31 mouse cellular contexts compared by ENCODE assay signal in genomic region chr13:51157291-51157690, GRCm38 (mm10). TPM values are rescaled to one million over a fixed set of nuclear protein-coding genes. Genes with fewer than 3 reads are reported as not detected.
"Had no signal": no experiment of that assay in that cellular context is flagged by ENCODE, and none has a peak within 500 bp of the region (broad histone marks: within the 10 kb centered on the region; RNA-seq: fewer than 3 reads in every experiment).

No protein-coding gene starts in this region.

- H3K4me2 ChIP-seq: embryonic facial prominence, embryonic 12.5 days; embryonic facial prominence, embryonic 13.5 days; embryonic facial prominence, embryonic 15.5 days; forebrain, embryonic 12.5 days; forebrain, embryonic 13.5 days; forebrain, embryonic 15.5 days had no signal

- DNase-seq: cerebellum, adult 9-10 months; cerebellum, adult 9-11 months; cerebellum, postnatal 10 days; cerebellum, postnatal 14 days; cerebellum, postnatal 25 days; cerebellum, postnatal 36 days; embryo, embryonic 11 days; forebrain, postnatal 0 days; gastrocnemius, adult 2 months; gastrocnemius, postnatal 10 days; gastrocnemius, postnatal 14 days; gastrocnemius, postnatal 25 days; gastrocnemius, postnatal 36 days; heart, adult 11 months; heart, adult 18-20 months; heart, adult 2 months had no signal

- H3K4me1 ChIP-seq: embryonic facial prominence, embryonic 12.5 days; embryonic facial prominence, embryonic 13.5 days; embryonic facial prominence, embryonic 15.5 days; forebrain, embryonic 10.5 days; forebrain, embryonic 12.5 days; forebrain, embryonic 13.5 days; forebrain, embryonic 15.5 days had no signal

- ATAC-seq: forebrain, embryonic 13.5 days; forebrain, embryonic 14.5 days; forebrain, embryonic 15.5 days; forebrain, embryonic 16.5 days; forebrain, postnatal 0 days had no signal

- H3K9me3 ChIP-seq: embryonic facial prominence, embryonic 12.5 days; embryonic facial prominence, embryonic 13.5 days; embryonic facial prominence, embryonic 15.5 days; forebrain, embryonic 10.5 days; forebrain, embryonic 12.5 days; forebrain, embryonic 13.5 days; forebrain, embryonic 15.5 days had no signal

- H3K27me3 ChIP-seq: embryonic facial prominence, embryonic 12.5 days; embryonic facial prominence, embryonic 13.5 days; embryonic facial prominence, embryonic 15.5 days; forebrain, embryonic 12.5 days; forebrain, embryonic 13.5 days; forebrain, embryonic 15.5 days had no signal

- H3K4me3 ChIP-seq: embryonic facial prominence, embryonic 10.5 days; embryonic facial prominence, embryonic 12.5 days; embryonic facial prominence, embryonic 13.5 days; embryonic facial prominence, embryonic 15.5 days; erythroblast, embryonic 14.5 days; forebrain, embryonic 10.5 days; forebrain, embryonic 12.5 days; forebrain, embryonic 13.5 days; forebrain, embryonic 15.5 days; gastrocnemius, adult 2 months; heart, adult 2 months had no signal

- H3K27ac ChIP-seq: embryonic facial prominence, embryonic 10.5 days; embryonic facial prominence, embryonic 12.5 days; embryonic facial prominence, embryonic 13.5 days; embryonic facial prominence, embryonic 15.5 days; forebrain, embryonic 10.5 days; forebrain, embryonic 12.5 days; forebrain, embryonic 13.5 days; forebrain, embryonic 15.5 days; gastrocnemius, adult 2 months; heart, adult 2 months had no signal

- H3K9ac ChIP-seq: embryonic facial prominence, embryonic 12.5 days; embryonic facial prominence, embryonic 13.5 days; embryonic facial prominence, embryonic 15.5 days; forebrain, embryonic 12.5 days; forebrain, embryonic 13.5 days; forebrain, embryonic 15.5 days; forebrain, postnatal 0 days had no signal

RNA-seq across cellular contexts. Expression of gene Nxnl2, which starts 13.5 kb away (rescaled TPM):
- total RNA-seq: common myeloid progenitor, adult 5-6 weeks; gastrocnemius, adult 18-20 months; gastrocnemius, adult 8-10 months; gastrocnemius, postnatal 25 days; granulocyte monocyte progenitor cell, adult 5-6 weeks had no signal
- polyA plus RNA-seq: erythroblast, embryonic 14.5 days had no signal
